Comparison of ENCODE assay signal across 9 mouse cellular contexts in the genomic region with DNA sequence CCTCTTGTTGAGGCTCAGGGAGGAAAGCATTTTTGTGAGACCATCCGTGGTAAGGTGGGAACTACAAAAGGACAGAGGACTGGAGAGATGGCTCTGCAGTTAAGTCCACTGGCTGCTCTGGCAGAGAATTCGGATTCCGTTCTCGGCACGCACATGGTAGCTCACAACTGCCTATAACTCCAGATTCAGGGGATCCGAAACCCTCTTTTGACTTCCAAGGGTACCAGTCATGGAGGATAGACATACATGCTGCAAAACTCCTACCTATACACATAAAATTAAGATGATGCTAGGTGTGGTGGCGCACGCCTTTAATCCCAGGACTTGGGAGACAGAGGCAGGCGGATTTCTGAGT. TPM values are rescaled to one million over a fixed set of nuclear protein-coding genes. Genes with fewer than 3 reads are reported as not detected.
DNase-seq lines count a peak whose midpoint lies in the region; ATAC-seq and TF ChIP-seq lines count a peak whose summit lies in the region.
"Had no signal": no experiment of that assay in that cellular context is flagged by ENCODE, and none has a peak within 500 bp of the region (broad histone marks: within the 10 kb centered on the region; RNA-seq: fewer than 3 reads in every experiment).

No protein-coding gene starts in this region.

- peaks cover 25% of the 10 kb centered on the region for H3K79me2 ChIP-seq in CH12.LX (replicated peaks; ENCODE audit: control insufficient read depth, extremely low read depth, insufficient read depth, poor library complexity, severe bottlenecking)

- no peak for ATAC-seq in heart, embryonic 11.5 days (replicated peaks; ENCODE audit: insufficient number of reproducible peaks, low FRiP score, low TSS enrichment)
- ATAC-seq in forebrain, embryonic 14.5 days = no peak
- ATAC-seq in liver, embryonic 14.5 days (ENCODE audit: insufficient read depth) = peak; percentile 47

- in situ Hi-C loops in CH12.LX (cut with MboI; ENCODE audit: low pct_ligation_motif_present, low pct_unique_long_range_greater_than_20kb, low sequenced_read_pairs) = no loop called here

- no peaks in the 10 kb centered on the region for H3K27me3 ChIP-seq in heart, embryonic 11.5 days (ENCODE audit: control insufficient read depth, insufficient read depth, low read length)
- H3K27me3 ChIP-seq in CH12.LX (replicated peaks) = no peaks in the 10 kb centered on the region
- no peaks in the 10 kb centered on the region for H3K27me3 ChIP-seq in forebrain, embryonic 14.5 days (replicated peaks; ENCODE audit: control insufficient read depth, insufficient read depth, low read length)
- no peaks in the 10 kb centered on the region for H3K27me3 ChIP-seq in liver, embryonic 14.5 days (ENCODE audit: control insufficient read depth, insufficient read depth, low read length)

- no peak for DNase-seq in heart, adult 9 months (ENCODE audit: low spot score in 2 of 2)
- DNase-seq in CH12.LX (ENCODE audit: extremely low read depth) = no peak
- DNase-seq in forebrain, embryonic 14.5 days (ENCODE audit: low spot score) = no peak
- no peak for DNase-seq in liver, embryonic 14.5 days (ENCODE audit: low read depth in 3 of 3, low spot score in 3 of 3)
- no peak for DNase-seq in B cell, adult 2 months
- no peak for DNase-seq in gastrocnemius, postnatal 14 days
- DNase-seq in layer of hippocampus, postnatal 14 days (ENCODE audit: low spot score in 2 of 2) = no peak

- peak overlapping the region; percentile 81 for H3K4me2 ChIP-seq in heart, embryonic 11.5 days
- H3K4me2 ChIP-seq in CH12.LX (ENCODE audit: insufficient read depth, low read depth, poor library complexity, severe bottlenecking) = peak overlapping the region; percentile 51; the same call in 1 of the 2 replicates
- H3K4me2 ChIP-seq in forebrain, embryonic 14.5 days (ENCODE audit: low read length) = peak overlapping the region; percentile 80
- H3K4me2 ChIP-seq in liver, embryonic 14.5 days (ENCODE audit: low read depth) = peak overlapping the region; percentile 86

- peaks cover 17% of the 10 kb centered on the region for H3K36me3 ChIP-seq in heart, embryonic 11.5 days (ENCODE audit: control insufficient read depth, insufficient read depth, low read length)
- peaks cover 19 to 31% of the 10 kb centered on the region in 2 experiments for H3K36me3 ChIP-seq in CH12.LX (replicated peaks in 1 of 2; ENCODE audit: control insufficient read depth in 1 of 2, insufficient read depth in 1 of 2, low read length in 1 of 2)
- H3K36me3 ChIP-seq in forebrain, embryonic 14.5 days (ENCODE audit: control insufficient read depth, insufficient read depth, low read length) = peaks cover 18% of the 10 kb centered on the region; the same call in 1 of the 2 replicates
- H3K36me3 ChIP-seq in liver, embryonic 14.5 days (replicated peaks; ENCODE audit: control insufficient read depth, insufficient read depth, low read depth) = peaks cover 9% of the 10 kb centered on the region

- dilution Hi-C loops in CH12.LX (cut with MboI; ENCODE audit: extremely low pct_ligation_motif_present, extremely low pct_unique_long_range_greater_than_20kb, low sequenced_read_pairs) = no loop called here

- intact Hi-C loops in gastrocnemius, postnatal 14 days (cut with DNase I; ENCODE audit: low total_unique reads) = no loop called here

- TF ChIP-seq RAD21 in CH12.LX (IDR thresholded peaks at IDR 0.05; ENCODE audit: low read depth, low read length) = no peak

- no peaks in the 10 kb centered on the region for H3K9me3 ChIP-seq in heart, embryonic 11.5 days (replicated peaks; ENCODE audit: control insufficient read depth, low read length)
- no peaks in the 10 kb centered on the region for H3K9me3 ChIP-seq in CH12.LX (replicated peaks; ENCODE audit: low read length)
- no peaks in the 10 kb centered on the region for H3K9me3 ChIP-seq in forebrain, embryonic 14.5 days (replicated peaks; ENCODE audit: control insufficient read depth, low read length)
- H3K9me3 ChIP-seq in liver, embryonic 14.5 days (ENCODE audit: control insufficient read depth, low read length) = no peaks in the 10 kb centered on the region

- peak overlapping the region; percentile 95 for H3K9ac ChIP-seq in heart, embryonic 11.5 days (ENCODE audit: low read depth, low read length)
- H3K9ac ChIP-seq in CH12.LX (ENCODE audit: insufficient read depth, low read depth) = peak overlapping the region; percentile 54
- H3K9ac ChIP-seq in forebrain, embryonic 14.5 days (ENCODE audit: low read length) = peak overlapping the region; percentile 79
- peak overlapping the region; percentile 66 for H3K9ac ChIP-seq in liver, embryonic 14.5 days (replicated peaks)

- no peak overlapping the region for H3K27ac ChIP-seq in heart, embryonic 11.5 days (ENCODE audit: low read depth, low read length)
- no peak overlapping the region for H3K27ac ChIP-seq in CH12.LX (ENCODE audit: insufficient read depth, low read depth)
- peak overlapping the region; percentile 56; the same call in 1 of the 2 replicates for H3K27ac ChIP-seq in forebrain, embryonic 14.5 days (ENCODE audit: low read depth, low read length)
- peak overlapping the region; percentile 15 for H3K27ac ChIP-seq in liver, embryonic 14.5 days

- no peak for TF ChIP-seq CTCF in CH12.LX (conservative IDR thresholded peaks at IDR 0.05 in 1 of 2, IDR thresholded peaks at IDR 0.05 in 1 of 2; ENCODE audit: low read depth in 2 of 2, low read length in 2 of 2)
- TF ChIP-seq CTCF in liver, embryonic 14.5 days (IDR thresholded peaks at IDR 0.05; ENCODE audit: low read depth) = no peak

- no peak for TF ChIP-seq EP300 in CH12.LX (IDR thresholded peaks at IDR 0.05; ENCODE audit: low read length)
- TF ChIP-seq EP300 in liver, embryonic 14.5 days (IDR thresholded peaks at IDR 0.05; ENCODE audit: low read depth) = no peak

- H3K4me1 ChIP-seq in heart, embryonic 11.5 days (ENCODE audit: control insufficient read depth, insufficient read depth, low read length) = peaks cover 6% of the 10 kb centered on the region
- H3K4me1 ChIP-seq in CH12.LX (ENCODE audit: control insufficient read depth in 1 of 2, insufficient read depth in 2 of 2) = peaks cover 4 to 24% of the 10 kb centered on the region in 2 experiments; a peak in 3 of 4 replicates
- peaks cover 6% of the 10 kb centered on the region for H3K4me1 ChIP-seq in forebrain, embryonic 14.5 days (ENCODE audit: control insufficient read depth, insufficient read depth, low read length)
- H3K4me1 ChIP-seq in liver, embryonic 14.5 days (replicated peaks; ENCODE audit: control insufficient read depth in 2 of 2, insufficient read depth in 2 of 2, low read length in 1 of 2) = peaks cover 9 to 15% of the 10 kb centered on the region in 2 experiments

- H3K4me3 ChIP-seq in heart, embryonic 11.5 days (ENCODE audit: low read depth, low read length) = peak overlapping the region; percentile 87
- peak overlapping the region; percentile 89 to 99 (median 93) for H3K4me3 ChIP-seq in CH12.LX (replicated peaks in 1 of 3; ENCODE audit: low read depth in 2 of 3, low read length in 2 of 3, poor library complexity in 1 of 3)
- peak overlapping the region; percentile 73 for H3K4me3 ChIP-seq in forebrain, embryonic 14.5 days (ENCODE audit: low read depth, low read length)
- H3K4me3 ChIP-seq in liver, embryonic 14.5 days (ENCODE audit: insufficient read depth in 1 of 2, low read depth in 2 of 2, low read length in 2 of 2) = peak overlapping the region; percentile 74 to 94

- TF ChIP-seq POLR2A in CH12.LX (IDR thresholded peaks at IDR 0.05; ENCODE audit: low read depth, low read length) = no peak

- WGBS in heart, embryonic 11.5 days (ENCODE audit: insufficient replicate concordance) = 27% methylated on average over 9 of the region's 9 CpGs
- 26% methylated on average over 9 of the region's 9 CpGs for WGBS in forebrain, embryonic 14.5 days
- WGBS in liver, embryonic 14.5 days (ENCODE audit: insufficient replicate concordance) = 25% methylated on average over 9 of the region's 9 CpGs

RNA-seq across cellular contexts. Expression of a gene that starts 0.4 kb away (rescaled TPM):
- polyA plus RNA-seq in heart, embryonic 11.5 days (2014; fragmentation: Nextera tagmentation; extraction: Ambion mirVana) = 76.9 and 79.6 TPM in 2 replicates
- 130 and 147 TPM in 2 replicates for total RNA-seq in CH12.LX (2012; rRNA removed)
- 109 and 123 TPM in 2 replicates for total RNA-seq in CH12.LX (2014; rRNA removed)
- polyA plus RNA-seq in CH12.LX (2012; ENCODE audit: insufficient read length, low read depth) = 143 and 177 TPM in 2 replicates
- 49.9 and 51.3 TPM in 2 replicates for polyA plus RNA-seq in forebrain, embryonic 14.5 days (2014; fragmentation: Nextera tagmentation; extraction: Ambion mirVana)
- polyA plus RNA-seq in liver, embryonic 14.5 days (2012; rRNA removed) = 28.3 and 41.3 TPM in 2 replicates
- 38.5 and 42.4 TPM in 2 replicates for polyA plus RNA-seq in liver, embryonic 14.5 days (2014; fragmentation: Nextera tagmentation; extraction: Ambion mirVana)
- 10 to 100 TPM; 67.8 to 82.1 TPM for total RNA-seq in gastrocnemius, postnatal 14 days (2021)
- 10 to 100 TPM; 69.2 to 70.7 TPM for total RNA-seq in layer of hippocampus, postnatal 14 days (2021)

RNA-seq across cellular contexts. Expression of a gene that starts 17.0 kb away (rescaled TPM):
- polyA plus RNA-seq in heart, embryonic 11.5 days (2014; fragmentation: Nextera tagmentation; extraction: Ambion mirVana) = 33.0 and 33.5 TPM in 2 replicates
- 0.68 and 0.80 TPM in 2 replicates for total RNA-seq in CH12.LX (2012; rRNA removed)
- total RNA-seq in CH12.LX (2014; rRNA removed) = 0.73 and 1.3 TPM in 2 replicates
- 3.0 and 3.2 TPM in 2 replicates for polyA plus RNA-seq in CH12.LX (2012; ENCODE audit: insufficient read length, low read depth)
- 236 and 302 TPM in 2 replicates for polyA plus RNA-seq in forebrain, embryonic 14.5 days (2014; fragmentation: Nextera tagmentation; extraction: Ambion mirVana)
- polyA plus RNA-seq in liver, embryonic 14.5 days (2012; rRNA removed) = 3.0 and 4.6 TPM in 2 replicates
- 1.1 and 1.2 TPM in 2 replicates for polyA plus RNA-seq in liver, embryonic 14.5 days (2014; fragmentation: Nextera tagmentation; extraction: Ambion mirVana)
- 1 to 10 TPM; 1.4 to 2.5 TPM for total RNA-seq in gastrocnemius, postnatal 14 days (2021)
- 100 to 1,000 TPM; 431 to 433 TPM for total RNA-seq in layer of hippocampus, postnatal 14 days (2021)

RNA-seq across cellular contexts. Expression of a gene that starts 23.2 kb away (rescaled TPM):
- polyA plus RNA-seq in heart, embryonic 11.5 days (2014; fragmentation: Nextera tagmentation; extraction: Ambion mirVana) = 41.7 and 45.3 TPM in 2 replicates
- 23.5 and 30.0 TPM in 2 replicates for total RNA-seq in CH12.LX (2012; rRNA removed)
- total RNA-seq in CH12.LX (2014; rRNA removed) = 18.3 and 22.4 TPM in 2 replicates
- polyA plus RNA-seq in CH12.LX (2012; ENCODE audit: insufficient read length, low read depth) = 29.8 and 30.8 TPM in 2 replicates
- polyA plus RNA-seq in forebrain, embryonic 14.5 days (2014; fragmentation: Nextera tagmentation; extraction: Ambion mirVana) = 59.9 and 81.8 TPM in 2 replicates
- polyA plus RNA-seq in liver, embryonic 14.5 days (2012; rRNA removed) = 11.5 and 13.0 TPM in 2 replicates
- 14.1 and 15.5 TPM in 2 replicates for polyA plus RNA-seq in liver, embryonic 14.5 days (2014; fragmentation: Nextera tagmentation; extraction: Ambion mirVana)
- total RNA-seq in gastrocnemius, postnatal 14 days (2021) = 10 to 100 TPM; 10.1 to 12.2 TPM
- 10 to 100 TPM; 23.8 to 26.2 TPM for total RNA-seq in layer of hippocampus, postnatal 14 days (2021)

RNA-seq across cellular contexts. Expression of a gene that starts 28.1 kb away (rescaled TPM):
- 2.5 and 2.9 TPM in 2 replicates for polyA plus RNA-seq in heart, embryonic 11.5 days (2014; fragmentation: Nextera tagmentation; extraction: Ambion mirVana)
- total RNA-seq in CH12.LX (2012; rRNA removed) (3.5 and 4.5 TPM in 2 replicates), CH12.LX (2014; rRNA removed) (1.7 and 2.0 TPM in 2 replicates)
- polyA plus RNA-seq in CH12.LX (2012; ENCODE audit: insufficient read length, low read depth) = 13.3 and 16.9 TPM in 2 replicates
- 2.1 and 2.8 TPM in 2 replicates for polyA plus RNA-seq in forebrain, embryonic 14.5 days (2014; fragmentation: Nextera tagmentation; extraction: Ambion mirVana)
- polyA plus RNA-seq in liver, embryonic 14.5 days (2012; rRNA removed) = 5.2 and 6.4 TPM in 2 replicates
- 0.30 and 0.34 TPM in 2 replicates for polyA plus RNA-seq in liver, embryonic 14.5 days (2014; fragmentation: Nextera tagmentation; extraction: Ambion mirVana)
- 1 to 10 TPM; 1.8 to 3.4 TPM for total RNA-seq in gastrocnemius, postnatal 14 days (2021)
- 10 to 100 TPM in 1 of 2 experiments, 1 to 10 TPM in 1; 7.5 to 10.6 TPM for total RNA-seq in layer of hippocampus, postnatal 14 days (2021)

RNA-seq across cellular contexts. Expression of a gene that starts 37.4 kb away (rescaled TPM):
- 0.07 TPM in 1 of 2 replicates, not detected in the other for polyA plus RNA-seq in heart, embryonic 11.5 days (2014; fragmentation: Nextera tagmentation; extraction: Ambion mirVana)
- total RNA-seq in CH12.LX (2012; rRNA removed) (0.08 and 0.38 TPM in 2 replicates), CH12.LX (2014; rRNA removed) (0.08 and 0.26 TPM in 2 replicates)
- polyA plus RNA-seq in CH12.LX (2012; ENCODE audit: insufficient read length, low read depth) = 0.23 and 0.67 TPM in 2 replicates
- 0.51 TPM in 1 of 2 replicates, not detected in the other for polyA plus RNA-seq in forebrain, embryonic 14.5 days (2014; fragmentation: Nextera tagmentation; extraction: Ambion mirVana)
- 0.47 and 0.66 TPM in 2 replicates for polyA plus RNA-seq in liver, embryonic 14.5 days (2012; rRNA removed)
- 0.05 and 0.14 TPM in 2 replicates for polyA plus RNA-seq in liver, embryonic 14.5 days (2014; fragmentation: Nextera tagmentation; extraction: Ambion mirVana)
- total RNA-seq in gastrocnemius, postnatal 14 days (2021) = under 1 TPM in 1 of 2 experiments, not detected in 1; 0.18 TPM
- under 1 TPM in 1 of 2 experiments, not detected in 1; 0.14 TPM for total RNA-seq in layer of hippocampus, postnatal 14 days (2021)
- total RNA-seq: common myeloid progenitor, adult 5-6 weeks had no signal

Comparison
In these comparisons a context has a peak if more than half of its experiments do, and no peak if none do; other contexts are left out.
1. H3K27ac ChIP-seq: peak in forebrain, embryonic 14.5 days (single experiment) and liver, embryonic 14.5 days (single experiment); none in heart, embryonic 11.5 days (single experiment) and CH12.LX (single experiment).
2. Peak in every context shown above with its lines, with median percentiles within 50 percentile points of each other: H3K4me2 ChIP-seq, H3K4me3 ChIP-seq and H3K9ac ChIP-seq.